Mouse (Mus musculus): Measurements from ENCODE around the gene Mrps2. TPM values are rescaled to one million over a fixed set of nuclear protein-coding genes. Genes with fewer than 3 reads are reported as not detected.
"Not testable (repeated sequence)": the region's sequence is repeated elsewhere in the genome, so short reads cannot be mapped to it uniquely, and the experiment has no call there.

Gene Mrps2
- total and polyA plus RNA-seq, 3 experiments: 60.4 to 65.2 (median 61.1) TPM

- DNase-seq: not testable (repeated sequence)
Measured at GRCm38 (mm10) chr2:28472011-28472410, 4.1 kb downstream of the Mrps2 start.

DNA sequence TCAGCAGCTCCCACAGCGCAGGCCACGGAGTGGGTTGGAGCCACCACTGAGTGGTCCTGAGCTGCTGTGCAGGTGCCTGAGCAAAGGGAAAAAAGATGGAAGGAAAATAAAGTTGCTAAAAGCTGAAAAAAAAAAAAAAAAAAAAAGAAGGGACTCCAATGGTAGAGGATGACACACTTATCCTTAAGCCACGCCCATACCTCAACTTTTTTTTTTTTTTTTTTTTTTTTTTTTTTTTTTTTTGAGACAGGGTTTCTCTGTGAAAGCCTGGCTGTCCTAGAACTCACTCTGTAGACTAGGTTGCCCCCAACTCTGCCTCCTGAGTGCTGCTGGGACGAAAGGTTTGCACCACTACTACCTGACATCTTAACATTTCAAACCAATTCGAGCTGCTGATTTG, 10.1 kb downstream of the Mrps2 start:
- DNase-seq: not testable (repeated sequence)

DNA sequence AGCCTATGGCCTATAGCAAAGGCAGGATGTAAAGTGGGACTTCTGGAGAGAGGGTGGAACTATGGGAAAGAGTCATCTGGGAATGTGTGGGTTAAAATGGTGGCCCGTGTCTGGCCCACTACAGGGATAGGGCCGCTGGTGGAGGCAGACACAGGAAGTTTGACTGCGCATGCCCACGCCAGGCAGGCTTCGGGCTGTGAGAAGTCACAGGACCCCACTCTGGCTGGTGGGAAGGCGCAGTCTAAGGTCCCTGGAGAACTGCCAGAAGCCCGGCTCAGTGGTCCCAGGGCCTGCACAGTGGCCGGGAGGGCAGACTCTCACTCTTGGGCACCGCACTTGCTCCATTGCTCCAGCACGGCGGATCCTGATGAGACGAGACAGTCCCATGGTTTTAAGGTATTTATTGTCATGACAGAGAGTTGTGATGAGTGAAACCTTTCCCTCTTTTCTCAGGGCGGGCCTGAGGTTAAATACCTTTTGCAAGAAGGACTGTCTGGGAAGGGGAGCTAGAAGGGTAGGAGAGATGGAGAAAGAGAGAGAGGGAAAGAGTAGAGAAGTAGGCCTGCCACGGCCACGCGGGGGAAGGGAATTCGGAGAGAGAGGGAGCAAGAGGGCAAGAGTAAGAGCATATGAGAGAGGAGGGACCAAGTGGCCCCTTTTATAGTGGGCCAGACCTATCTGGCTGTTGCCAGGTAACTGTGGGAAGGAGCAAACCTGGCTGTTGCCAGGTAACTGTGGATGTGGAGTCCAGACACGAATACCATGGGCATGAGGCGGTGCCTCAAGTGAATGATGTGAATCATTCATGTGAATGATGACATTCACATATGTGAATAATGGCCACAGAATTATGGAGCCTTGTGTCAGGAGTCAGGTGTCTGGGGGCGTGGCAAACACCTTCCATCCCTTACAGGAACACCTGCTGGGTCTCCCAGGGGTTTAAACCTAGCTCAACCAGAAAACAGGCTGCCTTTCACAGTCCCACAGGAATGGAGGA, 11.6 kb downstream of the Mrps2 start:
- DNase-seq: no peak

GRCm38 (mm10) chr2:28483861-28484260, 16.0 kb downstream of the Mrps2 start:
- no peak for DNase-seq

DNA sequence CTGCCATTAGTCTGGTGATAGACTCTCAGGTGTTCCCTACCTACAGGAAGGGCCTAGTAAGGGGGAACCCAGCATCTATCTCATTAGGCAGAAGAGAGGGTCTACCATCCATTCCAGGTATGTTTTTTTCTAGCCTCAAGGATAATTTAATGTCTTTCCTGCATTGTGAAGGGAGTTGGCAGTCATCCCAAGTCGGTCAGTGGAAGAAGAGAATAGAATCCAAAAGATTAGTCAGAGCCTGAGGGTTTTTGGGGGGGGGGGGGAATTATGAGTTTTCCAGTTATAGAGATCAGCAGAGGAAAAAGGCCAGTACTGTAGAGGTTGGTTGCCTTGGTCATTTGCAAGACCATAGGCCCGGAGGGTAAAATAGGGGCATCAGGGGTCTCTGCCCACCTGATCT, 26.7 kb downstream of the Mrps2 start:
- no peak for DNase-seq

GRCm38 (mm10) chr2:28495207-28495756, 27.4 kb downstream of the Mrps2 start:
- DNase-seq: peak; percentile 30

- no peak for DNase-seq
Measured at GRCm38 (mm10) chr2:28495801-28496595, 28.1 kb downstream of the Mrps2 start.

- DNase-seq: no peak
Measured at GRCm38 (mm10) chr2:28496671-28497070, 28.8 kb downstream of the Mrps2 start, which contains the start of gene Gbgt1. Gene Gbgt1, plus strand, starts transcription at chr2:28496891.

- no peak for DNase-seq
Measured at GRCm38 (mm10) chr2:28497561-28497960, 29.7 kb downstream of the Mrps2 start.

- no peak for DNase-seq
Measured at GRCm38 (mm10) chr2:28498431-28498830, 30.6 kb downstream of the Mrps2 start.

DNA sequence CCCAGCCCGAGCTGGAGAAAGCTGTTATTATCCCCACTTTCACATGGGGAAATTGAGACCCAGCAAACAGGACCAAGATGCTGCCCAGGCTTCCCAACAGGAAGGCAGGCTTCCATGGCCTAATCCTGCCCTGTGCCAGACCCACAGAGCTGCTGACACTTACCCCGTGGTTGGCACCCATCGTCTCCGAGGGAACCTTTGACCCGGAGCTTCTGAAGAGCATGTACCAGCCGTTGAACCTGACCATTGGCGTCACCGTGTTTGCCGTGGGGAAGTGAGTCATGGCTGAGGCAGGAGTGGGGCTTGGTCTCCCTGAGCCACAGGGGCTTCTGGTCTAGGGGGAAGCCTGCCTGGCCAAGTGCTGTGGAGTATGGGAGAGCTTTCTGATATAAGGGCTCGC, 35.1 kb downstream of the Mrps2 start:
- no peak for DNase-seq

DNA sequence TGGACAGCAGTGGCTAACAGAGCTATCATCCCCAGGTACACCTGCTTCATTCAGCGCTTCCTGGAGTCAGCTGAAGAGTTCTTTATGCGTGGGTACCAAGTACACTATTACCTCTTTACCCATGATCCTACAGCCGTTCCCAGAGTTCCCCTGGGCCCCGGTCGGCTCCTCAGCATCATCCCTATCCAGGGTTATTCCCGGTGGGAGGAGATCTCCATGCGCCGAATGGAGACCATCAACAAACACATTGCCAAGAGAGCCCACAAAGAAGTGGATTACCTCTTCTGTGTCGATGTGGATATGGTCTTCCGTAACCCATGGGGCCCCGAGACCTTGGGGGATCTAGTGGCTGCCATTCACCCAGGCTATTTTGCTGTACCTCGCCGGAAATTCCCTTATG, 36.8 kb downstream of the Mrps2 start:
- DNase-seq: no peak

DNA sequence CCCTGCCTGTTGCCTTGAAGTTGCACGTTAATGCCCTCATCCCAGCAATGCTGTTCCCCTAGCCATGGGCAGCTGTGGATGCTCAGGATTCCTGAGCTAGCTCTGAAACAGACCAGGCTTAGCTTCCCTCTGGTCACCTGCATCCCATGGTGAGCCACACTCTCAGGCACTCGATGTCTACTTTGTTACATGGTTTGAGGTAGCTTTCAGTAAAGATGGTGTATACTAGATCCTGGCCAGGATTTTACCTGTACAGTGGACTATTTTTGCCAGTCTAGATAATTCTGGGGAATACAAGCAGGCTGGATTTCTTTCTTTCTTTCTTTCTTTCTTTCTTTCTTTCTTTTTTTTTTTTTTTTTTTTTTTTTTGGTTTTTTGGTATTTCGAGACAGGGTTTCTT, 37.9 kb downstream of the Mrps2 start, which contains the start of gene Gm10134:
TSS of gene Gm10134 (plus strand) at position 301 of the 400 bp plus-strand sequence.
- DNase-seq: no peak

- no peak for DNase-seq
Measured at GRCm38 (mm10) chr2:28506291-28506690, 38.4 kb downstream of the Mrps2 start.

DNA sequence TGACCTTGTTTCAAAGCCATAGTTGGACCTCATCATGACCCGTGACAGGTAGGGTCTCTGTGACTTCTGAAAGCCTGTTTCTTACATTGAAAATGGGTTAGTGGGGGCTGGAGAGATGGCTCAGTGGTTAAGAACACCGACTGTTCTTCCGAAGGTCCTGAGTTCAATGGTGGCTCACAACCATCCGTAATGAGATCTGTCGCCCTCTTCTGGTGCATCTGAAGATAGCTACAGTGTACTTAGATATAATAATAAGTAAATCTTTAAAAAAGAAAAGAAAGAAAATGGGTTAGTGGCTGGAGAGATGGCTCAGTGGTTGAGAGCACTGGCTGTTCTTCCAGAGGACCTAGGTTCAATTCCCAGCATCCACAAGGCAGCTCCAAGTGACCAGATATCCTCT, 43.7 kb downstream of the Mrps2 start:
- not testable (repeated sequence) for DNase-seq

GRCm38 (mm10) chr2:28512798-28513401, 45.0 kb downstream of the Mrps2 start, which contains the start of gene Ralgds:
Gene Ralgds, plus strand, starts transcription at chr2:28513125.
- peak; percentile 75 for DNase-seq

GRCm38 (mm10) chr2:28513431-28514370, 45.8 kb downstream of the Mrps2 start:
- peak; percentile 40 for DNase-seq

DNA sequence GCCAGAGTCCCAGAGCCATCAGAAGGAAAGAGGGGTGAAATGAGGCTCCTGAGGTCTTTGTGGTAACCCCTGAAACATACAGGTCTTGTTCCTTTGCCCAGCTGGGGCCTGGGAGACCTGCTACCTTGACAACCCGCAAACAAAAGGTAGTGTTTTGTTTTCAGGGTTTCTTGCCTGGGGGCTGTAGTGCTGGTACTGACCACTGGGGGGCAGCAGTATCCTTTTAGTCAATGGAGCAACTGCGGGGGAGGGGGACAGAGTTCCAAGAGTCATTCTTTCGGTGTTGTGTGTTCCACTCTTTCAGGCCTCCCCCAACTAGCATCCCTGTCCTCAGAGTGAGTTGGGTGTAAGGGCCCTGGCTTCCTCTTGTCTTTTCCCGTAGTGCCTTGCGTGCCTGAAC, 46.6 kb downstream of the Mrps2 start:
- peak; percentile 72 for DNase-seq

DNA sequence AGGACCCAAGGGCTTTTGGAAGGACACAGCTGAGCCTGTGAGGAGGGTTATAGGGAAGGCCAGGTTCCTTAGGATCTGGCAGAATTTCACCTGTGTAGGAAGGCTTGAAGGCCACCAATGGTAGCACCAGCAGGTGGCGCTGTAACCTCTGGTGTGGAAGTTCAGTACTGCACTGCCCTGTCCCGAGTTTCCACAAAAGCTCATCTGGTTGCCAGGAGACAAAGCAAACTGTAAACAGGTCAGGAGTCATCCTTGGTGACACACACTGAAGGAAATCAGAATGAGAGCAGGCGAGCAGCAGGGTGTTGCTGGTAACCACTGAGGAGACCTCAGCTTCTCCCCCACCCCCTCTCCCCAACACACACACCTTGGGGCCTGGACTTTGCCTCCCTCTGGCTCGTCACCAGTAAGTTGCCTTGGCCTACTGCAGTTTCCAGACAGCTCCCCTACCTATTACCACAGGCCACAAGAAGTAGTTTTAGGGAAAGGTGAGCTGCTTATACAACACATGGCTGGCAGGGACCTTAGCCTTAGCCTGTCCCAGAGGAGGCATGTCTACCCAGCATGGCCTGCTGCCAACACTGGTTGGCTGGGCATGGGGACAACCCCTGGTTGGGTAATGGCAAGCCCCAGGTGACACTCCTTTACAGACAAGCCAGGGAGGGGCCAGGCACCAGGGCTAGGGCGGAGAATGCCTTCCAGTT, 49.5 kb downstream of the Mrps2 start:
- DNase-seq: peak; percentile 83

- DNase-seq: no peak
Measured at GRCm38 (mm10) chr2:28518231-28518630, 50.4 kb downstream of the Mrps2 start.

Data from adrenal gland, adult 2 months (tissue).